Mouse (Mus musculus) cortical plate, adult 2 months (tissue): ENCODE measurements at regions not wholly inside any gene's neighbourhood (a gene's known extent, or its start where the extent isn't known, plus 50 kb on each side); places are given as distances from the start of the nearest gene placed in this dataset.

ENCODE experiments used
- CTCF ChIP-seq: fragments of 200-500 bp; IDR thresholded peaks from 2 replicates; pipeline ENCODE4 v1.5.1; 2011; ENCODE audit warnings: mild to moderate bottlenecking, control low read depth, low read length; ENCODE audit not compliant: insufficient read depth; ENCODE audit errors: extremely low read depth
- POLR2A ChIP-seq: fragments of 200-500 bp; IDR thresholded peaks from 2 replicates; pipeline ENCODE4 v1.6.1; 2011; ENCODE audit warnings: mild to moderate bottlenecking, low read length, control low read depth; ENCODE audit not compliant: insufficient read depth; ENCODE audit errors: extremely low read depth

DNA sequence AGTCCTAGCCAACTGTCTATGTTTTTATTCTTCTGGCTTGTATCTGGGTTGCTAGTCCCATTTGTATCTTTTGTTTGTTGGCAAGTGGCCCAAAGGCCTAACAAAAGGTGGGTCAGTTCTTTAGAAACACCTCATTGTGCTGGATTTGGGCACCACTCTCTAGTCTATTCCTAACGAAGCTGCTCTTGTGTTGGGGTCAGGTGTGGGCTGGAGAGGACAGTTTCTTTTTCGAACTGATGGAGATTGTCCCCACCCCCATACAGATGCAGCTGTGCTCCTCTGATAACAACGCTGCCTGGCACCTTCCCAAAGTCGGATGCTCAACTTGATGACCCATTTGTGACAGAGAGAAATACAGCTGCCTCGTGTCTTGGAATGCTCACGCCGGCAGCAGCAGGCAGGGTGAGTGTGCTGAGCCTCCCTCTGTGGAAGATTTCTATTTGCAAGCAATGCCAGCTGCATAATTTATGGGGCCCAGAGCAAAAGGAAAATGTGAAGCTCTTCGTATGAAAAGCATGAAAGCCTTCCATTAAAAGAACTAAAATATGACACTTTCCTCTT lies 342.5 kb downstream of the Dmrt2 start:
- TF ChIP-seq POLR2A (no peak), CTCF (no peak)
